Mouse (Mus musculus) frontal cortex, adult 2 months (tissue): ENCODE results near the gene Cttnbp2. TPM values are rescaled to one million over a fixed set of nuclear protein-coding genes. Genes with fewer than 3 reads are reported as not detected.
A peak's percentile ranks its signal among the peaks of the same experiment; 100 is the strongest.

ENCODE experiments used
- DNase-seq, 2 experiments: peaks; one replicate each; pipeline ENCODE4 v3.0.0; 2022; ENCODE audit warnings: low spot score in 1 of 2; ENCODE audit errors: extremely low spot score in 1 of 2
- polyA plus RNA-seq: library from polyadenylated mRNA; depleted of rRNA; stranded (reverse); fragments of >200 nt; gene quantifications from 2 replicates; pipeline ENCODE4 v1.2.3, GENCODE M21; 2012

Gene Cttnbp2
- polyA plus RNA-seq, 1 experiment: 101 TPM

DNA sequence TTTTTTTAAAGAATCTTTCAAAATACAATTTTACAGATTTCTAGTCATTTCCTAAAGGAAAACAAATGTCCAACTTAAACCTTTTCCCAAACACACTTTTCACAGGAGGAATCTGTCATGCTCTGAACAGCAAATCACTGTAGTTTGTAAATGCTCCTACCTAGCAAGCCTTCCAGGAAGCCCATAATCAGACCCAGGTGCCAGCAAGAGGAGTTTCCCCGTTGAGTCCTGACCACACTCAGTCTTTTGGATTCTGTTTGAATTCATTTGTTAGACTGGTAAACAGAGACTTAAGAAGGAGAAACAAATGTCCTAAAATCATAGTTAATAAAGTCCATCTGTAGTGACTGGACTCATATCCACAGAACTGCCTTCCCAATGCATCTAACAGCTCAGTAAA is 40.1 kb downstream of the Cttnbp2 start:
- no peak for DNase-seq

DNA sequence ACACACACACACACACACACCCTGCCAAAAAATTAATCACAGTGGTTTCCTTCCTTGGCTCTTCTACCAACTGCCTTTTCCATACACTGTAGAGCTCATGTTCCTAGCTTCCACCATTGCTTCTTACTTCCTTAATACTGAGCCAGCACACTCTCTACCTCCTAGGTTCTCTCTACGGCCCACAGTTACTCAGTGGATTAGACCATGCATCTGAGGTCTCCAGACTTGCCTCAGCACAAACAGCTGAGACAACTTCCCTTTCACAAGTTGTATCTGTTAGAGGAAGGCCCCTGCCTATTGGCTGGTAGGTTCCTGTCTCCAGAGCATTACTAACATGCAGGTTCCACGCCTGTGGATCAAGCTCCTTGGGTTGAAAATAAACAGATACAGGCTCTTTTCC is 45.4 kb downstream of the Cttnbp2 start:
- no peak for DNase-seq

DNA sequence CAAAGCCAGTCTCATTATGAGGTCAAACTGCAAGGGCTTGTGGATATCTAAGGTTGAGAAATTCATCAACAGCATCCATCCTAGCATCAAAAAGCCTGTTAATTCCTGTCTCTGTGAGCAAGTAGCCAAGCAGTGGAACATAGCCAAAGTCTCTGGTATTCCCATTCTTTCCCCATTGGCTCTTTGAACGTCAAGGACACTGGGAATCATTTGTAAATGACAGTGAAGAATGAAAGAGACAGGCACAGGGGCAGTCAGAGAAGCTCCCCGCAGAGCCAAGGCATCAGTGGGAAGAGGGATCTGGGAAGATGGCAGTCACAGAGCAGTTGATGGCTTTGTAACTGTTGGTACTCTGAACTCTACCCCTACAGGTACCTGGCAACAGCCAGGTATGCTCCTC is 46.9 kb downstream of the Cttnbp2 start:
- no peak for DNase-seq

DNA sequence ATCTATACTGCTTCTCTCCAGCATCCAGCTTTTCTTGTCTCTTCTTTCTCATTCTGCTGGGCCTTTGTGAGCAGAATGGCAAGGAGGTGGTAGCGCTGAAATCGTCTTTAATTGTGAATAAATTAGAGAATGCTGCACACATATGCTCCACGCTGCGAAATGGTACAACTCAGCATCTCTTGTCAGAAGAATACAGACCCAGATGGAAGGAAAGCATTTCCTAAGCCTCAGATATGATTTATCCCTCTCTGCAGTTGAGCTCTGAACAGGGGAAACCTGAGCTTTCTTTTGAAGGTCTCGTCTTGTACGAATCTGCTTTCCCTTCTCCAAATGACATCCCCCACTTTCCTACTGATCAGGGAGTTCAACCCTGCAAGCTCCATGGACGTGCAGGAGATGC is 48.4 kb downstream of the Cttnbp2 start:
- DNase-seq: peak in 1 of 2 experiments; percentile 41

DNA sequence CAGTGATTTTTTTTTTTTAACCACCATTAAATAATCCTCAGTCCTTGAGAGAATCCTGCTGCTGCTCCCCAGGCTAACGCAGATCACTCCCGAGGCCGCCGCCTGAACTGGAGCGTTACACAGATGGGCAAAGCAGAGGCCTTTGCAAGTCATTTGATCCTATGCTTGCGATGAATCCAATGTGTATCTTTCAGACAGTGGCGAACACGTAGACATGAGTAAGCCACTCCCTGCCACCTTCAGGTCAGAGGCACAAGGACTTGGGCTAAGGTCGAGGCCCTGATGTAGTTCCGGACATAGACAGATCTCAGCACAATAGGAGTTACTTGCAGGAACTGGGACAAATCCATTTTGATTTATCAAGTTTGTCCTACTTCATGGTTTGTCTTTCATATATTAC is 49.0 kb downstream of the Cttnbp2 start:
- no peak for DNase-seq

DNA sequence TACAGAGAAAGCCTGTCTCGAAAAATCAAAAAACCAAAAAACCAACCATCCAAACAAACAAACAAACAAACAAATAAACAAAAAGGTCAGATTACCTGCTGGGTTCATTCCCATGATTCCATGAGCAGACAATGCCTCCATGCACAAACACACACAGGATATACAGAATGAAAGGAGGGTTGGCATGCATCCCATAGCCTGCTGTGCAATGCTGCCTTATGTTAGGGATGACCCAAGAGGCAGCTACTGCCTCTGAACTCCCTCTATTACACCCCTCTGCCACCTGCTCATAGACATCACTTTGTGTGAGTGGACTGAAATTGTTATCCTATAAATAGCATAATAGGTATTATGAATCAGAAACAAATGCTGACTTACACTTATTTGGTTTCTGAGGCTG is 55.0 kb downstream of the Cttnbp2 start:
- no peak for DNase-seq

DNA sequence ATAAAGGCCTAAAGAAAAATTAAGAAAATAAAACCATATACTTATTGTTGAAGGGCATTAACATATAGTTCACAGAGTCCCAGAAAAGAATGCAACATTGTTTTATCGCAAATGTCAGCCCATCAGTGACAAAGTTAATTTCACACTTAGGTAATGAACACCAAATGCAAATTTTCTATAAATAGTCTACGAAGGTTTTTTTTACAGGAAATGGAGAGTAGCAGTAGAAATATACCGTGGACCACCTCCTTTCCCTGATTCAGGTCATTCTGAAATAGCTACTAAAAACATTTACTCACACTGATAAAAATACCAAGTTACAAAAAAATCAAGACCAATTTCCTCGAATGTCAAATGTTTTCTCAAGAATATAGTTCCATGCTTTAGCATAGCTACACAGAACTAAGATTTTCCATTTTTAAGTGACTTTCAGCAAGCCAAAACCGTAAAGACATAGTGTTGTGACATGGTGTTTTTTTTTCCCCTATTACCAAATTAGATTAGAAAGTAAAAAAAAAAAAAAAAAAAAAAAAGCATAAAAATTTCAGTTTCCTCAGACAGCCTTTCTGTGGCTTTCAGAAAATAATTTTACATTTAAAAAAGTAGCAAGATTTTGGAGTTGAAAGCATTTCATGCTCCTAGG is 64.0 kb downstream of the Cttnbp2 start:
- DNase-seq: no peak

DNA sequence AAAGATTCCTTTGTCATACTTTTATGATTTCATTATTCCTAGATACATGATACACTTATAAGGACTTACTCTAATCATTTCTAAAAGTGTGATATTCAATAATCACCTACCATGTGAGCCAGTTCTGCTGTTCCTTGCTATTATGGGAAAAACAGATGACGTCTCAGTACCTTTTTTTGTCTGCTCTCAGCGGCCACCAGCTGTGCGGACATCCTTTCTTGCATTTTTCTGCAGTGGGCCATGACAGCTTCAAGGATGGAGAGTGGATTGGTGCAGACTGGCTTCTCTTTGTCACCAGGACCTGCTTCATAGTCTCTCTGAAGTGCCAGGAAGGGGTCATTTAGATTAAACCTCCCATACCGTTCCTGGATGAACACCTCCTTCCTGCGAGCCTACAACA is 66.6 kb downstream of the Cttnbp2 start:
- DNase-seq: no peak

DNA sequence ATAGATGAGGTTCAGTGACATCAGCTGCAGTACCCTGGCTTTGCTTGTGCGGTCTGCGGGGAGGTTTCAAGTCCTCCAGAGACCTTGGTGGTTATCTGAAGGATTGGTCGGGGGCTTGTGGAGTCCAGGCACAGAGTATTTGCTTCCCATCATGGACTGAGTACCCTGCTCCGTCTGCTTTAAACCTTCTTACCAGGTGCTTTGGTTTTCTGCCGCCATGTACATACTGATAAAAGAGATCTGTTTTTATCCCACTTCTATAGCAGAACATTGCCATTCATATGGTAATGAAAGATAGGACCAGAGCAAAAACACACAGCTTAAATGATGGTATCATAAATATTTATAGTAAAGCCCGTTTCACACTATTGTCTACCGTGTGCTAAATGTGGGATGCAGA is 67.7 kb downstream of the Cttnbp2 start:
- no peak for DNase-seq

DNA sequence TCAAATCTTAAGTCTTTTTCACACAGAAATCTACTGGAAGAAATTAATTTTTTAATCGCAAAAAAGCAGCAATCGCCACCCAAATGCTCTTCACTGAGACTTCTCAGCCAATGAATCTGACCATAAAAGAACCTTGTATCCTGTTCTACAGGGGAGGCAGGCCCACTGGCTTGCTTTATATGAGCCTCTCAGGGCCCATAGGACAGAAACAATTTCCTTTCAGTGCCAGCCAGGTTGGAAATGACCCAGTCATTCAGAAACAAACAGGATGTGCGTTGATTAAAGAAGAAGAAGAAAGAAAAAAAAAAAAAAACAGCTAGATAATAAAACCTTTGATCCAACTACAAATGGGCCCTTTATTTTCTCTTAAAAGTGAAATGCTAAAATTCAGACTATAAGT is 68.3 kb downstream of the Cttnbp2 start:
- DNase-seq: no peak

DNA sequence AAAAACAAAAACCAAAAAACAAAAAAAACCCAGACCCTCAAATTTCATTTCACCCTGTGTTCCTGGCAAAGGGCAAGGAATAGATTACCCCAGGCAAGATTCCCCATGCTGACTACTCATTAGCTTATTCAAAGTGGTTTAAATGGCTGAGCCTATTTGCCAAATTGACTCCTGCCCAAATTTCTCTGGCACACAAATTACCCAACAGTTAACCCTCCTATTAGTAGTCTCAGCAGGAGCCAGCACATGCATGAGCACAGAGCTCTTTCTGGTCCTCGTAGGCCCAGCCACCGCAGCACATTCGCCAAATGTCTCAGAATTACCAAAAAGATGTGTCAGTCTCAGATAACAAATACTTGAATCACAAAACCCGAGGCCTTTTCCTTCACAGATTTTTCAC is 68.9 kb downstream of the Cttnbp2 start:
- DNase-seq: peak in 1 of 2 experiments; percentile 66

DNA sequence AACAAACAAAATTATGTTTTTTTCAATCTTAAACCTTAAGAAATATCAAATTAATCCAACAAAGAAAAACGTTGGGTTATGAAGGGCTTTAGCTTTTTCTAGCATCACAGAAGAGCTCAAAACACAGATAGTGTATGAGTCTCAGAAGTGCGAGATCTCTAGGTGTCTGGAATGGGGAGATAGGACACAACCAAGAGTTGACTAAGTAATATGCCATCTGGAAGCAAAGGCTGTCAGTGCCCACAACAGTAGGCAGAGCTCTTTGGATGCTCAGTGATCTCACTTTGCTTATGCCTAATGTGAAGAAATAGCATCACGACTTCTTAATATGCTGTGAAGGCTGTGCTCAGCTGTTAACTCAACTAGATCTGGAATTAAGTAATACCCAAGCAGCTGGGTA is 72.3 kb downstream of the Cttnbp2 start:
- DNase-seq: no peak

DNA sequence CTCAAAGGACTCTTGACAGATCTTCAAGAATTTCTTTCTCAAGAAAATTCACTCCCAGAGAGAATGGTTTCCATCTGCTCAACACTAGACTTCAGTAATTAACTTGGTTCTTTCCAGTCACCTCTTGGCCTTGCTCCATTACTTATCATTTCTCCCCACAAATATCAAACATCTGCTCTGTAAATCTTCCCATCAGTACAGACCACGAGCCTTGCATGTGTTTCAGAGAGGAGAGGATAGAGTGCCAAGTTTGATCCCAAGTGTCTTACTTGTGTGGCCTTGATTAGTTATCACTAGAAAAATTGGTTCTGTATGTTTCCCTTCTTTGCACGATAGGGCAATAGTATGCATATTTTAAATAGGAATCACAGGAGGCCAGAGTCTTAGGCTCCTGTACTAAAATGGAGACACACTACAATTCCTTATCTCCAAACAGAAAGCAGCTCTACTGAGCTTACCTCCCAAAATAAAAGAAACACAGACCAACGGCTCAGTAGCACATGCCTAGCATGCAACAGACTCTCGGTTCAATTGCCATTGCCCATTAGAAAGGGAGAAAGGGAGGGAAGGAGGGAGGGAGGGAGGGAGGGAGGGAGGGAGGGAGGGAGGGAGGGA is 73.6 kb downstream of the Cttnbp2 start:
- no peak for DNase-seq

DNA sequence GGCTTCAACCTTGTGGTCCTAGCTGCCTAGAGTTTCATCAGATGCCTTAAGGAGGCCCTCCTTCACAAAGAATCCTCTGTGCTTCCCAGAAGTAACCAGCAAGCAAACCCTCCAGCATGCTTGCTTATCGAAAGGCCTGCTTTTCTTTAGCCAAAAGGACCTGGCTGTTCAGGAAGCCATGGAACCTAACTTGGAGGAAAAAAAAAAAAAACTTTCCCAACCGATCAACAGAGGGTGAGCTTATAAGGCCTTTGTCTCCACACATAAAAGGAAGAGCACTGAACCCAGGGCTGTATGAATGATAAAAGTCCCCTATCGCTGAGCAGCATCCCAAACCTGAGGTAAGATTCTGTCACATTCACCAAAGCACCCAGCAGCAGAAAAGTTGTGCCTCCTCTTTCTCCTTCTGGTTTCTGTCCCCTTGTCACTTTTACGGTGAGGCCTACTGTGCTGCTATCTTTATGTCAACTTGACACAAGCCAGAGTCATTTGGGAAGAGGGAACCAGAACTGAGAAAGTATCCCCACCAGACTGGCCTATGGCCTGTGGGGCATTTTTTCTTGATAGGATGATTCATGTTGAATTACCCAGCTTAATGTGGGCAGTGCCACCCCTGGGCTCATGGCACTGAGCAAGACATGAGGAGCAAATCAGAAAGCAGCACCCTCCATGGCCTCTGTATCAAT is 78.4 kb downstream of the Cttnbp2 start:
- no peak for DNase-seq

DNA sequence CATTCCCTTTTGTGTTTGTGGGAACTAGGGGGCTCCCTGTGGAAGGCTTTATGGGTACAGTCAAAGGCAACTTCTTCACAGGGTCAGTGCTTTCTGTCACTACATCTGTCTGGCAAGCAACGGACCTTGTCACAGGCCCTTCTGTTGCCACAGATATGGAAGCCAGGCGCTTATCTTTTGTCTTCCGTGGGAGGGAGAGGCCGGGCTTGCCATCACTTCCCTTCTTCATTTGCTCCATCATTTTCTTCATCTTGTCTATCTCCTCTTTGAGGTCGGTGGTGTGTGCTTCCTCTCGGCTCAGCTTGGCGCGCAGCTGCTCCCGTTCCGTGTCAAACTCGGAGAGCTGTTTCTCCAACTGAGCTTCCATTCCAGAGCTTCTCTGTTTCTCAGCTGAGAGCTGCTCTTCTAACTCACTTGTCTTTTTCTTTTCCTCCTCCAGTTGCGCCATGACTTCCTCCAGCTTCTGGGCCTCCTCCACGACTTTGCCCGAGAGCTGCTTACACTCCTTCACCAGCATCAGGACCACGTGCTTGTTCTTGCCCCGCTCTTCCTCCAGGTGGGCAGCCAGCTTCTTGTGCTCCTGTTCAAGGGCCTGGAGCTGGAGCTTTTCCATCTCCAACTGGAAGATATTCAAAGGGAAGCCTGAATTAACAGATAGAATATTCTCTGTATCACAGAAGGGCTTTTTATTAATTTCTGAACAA is 79.7 kb downstream of the Cttnbp2 start:
- DNase-seq: no peak

DNA sequence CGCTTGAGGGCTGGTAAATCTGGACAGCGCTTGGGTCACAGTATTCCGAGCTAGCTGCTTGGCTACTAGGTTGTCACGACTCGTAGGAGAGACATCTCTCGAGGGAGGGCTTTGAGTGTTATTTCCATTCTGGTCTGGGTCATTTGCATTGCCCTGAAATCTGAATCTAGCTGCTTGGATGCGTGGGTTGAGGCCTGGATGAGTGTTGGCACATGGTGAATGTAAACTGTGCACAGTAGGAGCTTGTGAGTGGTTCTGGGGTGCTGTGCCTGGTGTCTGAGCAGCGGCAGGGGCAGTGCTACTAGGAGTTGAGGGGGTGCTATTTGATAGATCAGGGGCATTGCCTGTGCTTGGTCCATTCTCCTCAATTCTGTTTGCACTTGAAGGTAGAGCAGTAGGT is 80.3 kb downstream of the Cttnbp2 start:
- DNase-seq: no peak

DNA sequence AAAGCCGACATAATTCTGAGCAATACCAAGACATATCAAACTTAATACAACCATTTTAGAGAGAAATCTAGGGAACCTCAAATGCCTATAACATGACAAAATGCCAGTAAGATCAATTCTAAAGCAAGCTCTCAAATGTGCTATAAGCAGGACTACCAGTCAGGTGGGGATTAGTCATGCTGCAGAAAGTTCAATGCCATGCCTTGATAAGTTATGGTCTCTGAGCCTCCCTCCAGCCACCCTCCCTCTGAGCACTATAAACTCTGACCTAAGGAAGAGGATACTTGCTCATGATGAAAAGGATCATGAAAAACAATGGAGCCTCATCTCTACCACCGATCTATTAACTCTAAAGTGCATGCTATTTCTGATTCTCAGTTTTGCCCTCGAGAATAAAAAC is 82.3 kb downstream of the Cttnbp2 start:
- DNase-seq: no peak

DNA sequence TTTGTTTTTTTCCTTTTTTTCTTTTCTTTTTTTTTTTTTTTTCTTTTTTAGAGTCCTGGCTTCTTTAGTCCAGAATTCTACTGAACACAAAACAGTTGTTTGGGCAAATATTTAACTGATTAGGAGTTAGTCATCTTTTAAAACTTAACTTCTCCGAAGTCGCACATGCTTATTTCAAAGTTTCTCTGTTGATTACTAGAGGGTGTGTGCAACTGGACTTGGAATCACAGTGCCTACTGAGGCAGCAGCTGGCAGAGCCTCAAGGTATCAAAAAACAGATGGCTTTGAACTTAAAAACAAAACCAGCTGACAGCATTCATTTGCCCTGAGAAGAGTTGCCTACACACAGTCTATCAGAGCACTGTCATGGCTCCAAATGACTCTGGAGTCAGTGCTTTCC is 82.8 kb downstream of the Cttnbp2 start:
- no peak for DNase-seq

DNA sequence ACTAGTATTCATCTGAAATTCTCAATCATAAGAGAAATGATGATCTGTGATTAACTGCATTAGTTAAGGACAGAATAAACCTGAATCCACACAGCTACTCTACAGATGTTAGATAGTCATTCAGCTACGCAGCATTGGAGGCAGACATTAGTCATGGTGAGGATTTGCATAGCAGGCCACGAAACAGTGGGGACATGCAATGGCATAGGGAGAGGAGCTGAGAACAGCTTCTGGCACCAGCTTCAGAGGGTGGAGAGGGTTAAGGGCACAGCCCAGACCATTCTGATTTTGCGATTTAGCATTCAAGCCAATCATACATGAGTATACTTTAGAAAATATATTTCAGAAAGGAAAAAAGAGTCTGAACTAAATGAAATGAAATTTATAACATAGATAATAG is 84.6 kb downstream of the Cttnbp2 start:
- no peak for DNase-seq

DNA sequence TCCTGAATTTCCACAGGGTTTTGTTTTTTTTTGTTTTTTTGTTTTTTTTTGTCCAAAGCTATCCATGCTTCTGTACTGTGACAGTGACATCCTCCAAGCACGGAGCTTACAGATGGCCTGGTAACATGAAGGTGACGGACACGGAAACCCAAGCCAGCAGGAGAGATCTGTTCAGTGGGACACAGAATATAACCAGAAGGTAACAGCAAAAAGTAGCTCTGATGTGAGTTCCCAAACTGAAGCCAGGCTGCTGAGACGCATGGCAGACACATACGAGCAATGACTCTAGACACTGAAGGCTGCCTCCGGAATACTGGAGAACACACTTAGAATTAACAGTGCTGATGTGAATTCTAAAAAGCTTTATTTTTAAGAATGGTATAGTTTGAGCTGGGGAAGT is 89.8 kb downstream of the Cttnbp2 start:
- DNase-seq: no peak

DNA sequence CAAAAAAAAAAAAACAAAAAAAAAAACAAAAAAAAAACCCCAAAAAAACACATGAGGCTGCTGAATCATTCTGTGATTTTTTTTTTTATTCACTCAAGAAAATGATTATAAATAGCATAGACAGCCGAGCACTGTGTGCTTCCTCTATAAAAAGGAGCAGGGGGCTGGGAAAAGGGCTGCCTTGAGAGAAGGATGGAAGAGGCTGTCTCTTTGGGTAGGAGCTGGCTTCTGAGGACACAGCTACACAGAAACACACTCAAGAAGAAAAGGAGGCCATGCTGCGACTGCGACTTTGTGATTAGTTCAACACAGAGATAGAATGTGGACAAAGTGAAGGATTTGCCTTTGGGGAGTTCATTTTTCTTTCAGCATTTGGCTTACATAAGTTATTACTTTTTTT is 90.3 kb downstream of the Cttnbp2 start:
- DNase-seq: peak in 1 of 2 experiments; percentile 60

DNA sequence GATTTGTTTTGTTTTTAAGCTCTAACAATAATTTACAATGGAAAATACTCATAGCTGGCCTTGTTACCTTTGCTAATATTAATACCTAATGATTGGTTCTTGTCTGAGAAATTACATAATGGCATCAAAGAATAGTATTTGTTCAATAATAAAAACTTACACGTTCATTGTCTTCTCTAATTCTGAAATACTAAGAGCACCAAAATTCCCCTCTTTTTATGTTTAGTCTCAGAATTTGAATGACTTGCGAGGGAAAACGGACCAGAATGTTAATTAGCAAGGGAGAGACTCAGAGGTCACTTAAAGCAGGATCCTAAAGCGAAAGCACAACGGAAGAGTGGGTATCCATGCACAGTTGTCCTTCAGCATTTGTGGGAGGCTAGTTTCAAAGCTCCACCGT is 91.5 kb downstream of the Cttnbp2 start:
- no peak for DNase-seq
